Mouse (Mus musculus): ENCODE data around the gene Dstyk. TPM values are rescaled to one million over a fixed set of nuclear protein-coding genes. Genes with fewer than 3 reads are reported as not detected.

The Dstyk gene
- total RNA-seq (2023), result 10 to 100 TPM; 19.9 to 20.0 TPM

GRCm38 (mm10) chr1:132417319-132418251 is at the start of gene Dstyk:
Dstyk (plus strand) TSS chr1:132417555.

DNA sequence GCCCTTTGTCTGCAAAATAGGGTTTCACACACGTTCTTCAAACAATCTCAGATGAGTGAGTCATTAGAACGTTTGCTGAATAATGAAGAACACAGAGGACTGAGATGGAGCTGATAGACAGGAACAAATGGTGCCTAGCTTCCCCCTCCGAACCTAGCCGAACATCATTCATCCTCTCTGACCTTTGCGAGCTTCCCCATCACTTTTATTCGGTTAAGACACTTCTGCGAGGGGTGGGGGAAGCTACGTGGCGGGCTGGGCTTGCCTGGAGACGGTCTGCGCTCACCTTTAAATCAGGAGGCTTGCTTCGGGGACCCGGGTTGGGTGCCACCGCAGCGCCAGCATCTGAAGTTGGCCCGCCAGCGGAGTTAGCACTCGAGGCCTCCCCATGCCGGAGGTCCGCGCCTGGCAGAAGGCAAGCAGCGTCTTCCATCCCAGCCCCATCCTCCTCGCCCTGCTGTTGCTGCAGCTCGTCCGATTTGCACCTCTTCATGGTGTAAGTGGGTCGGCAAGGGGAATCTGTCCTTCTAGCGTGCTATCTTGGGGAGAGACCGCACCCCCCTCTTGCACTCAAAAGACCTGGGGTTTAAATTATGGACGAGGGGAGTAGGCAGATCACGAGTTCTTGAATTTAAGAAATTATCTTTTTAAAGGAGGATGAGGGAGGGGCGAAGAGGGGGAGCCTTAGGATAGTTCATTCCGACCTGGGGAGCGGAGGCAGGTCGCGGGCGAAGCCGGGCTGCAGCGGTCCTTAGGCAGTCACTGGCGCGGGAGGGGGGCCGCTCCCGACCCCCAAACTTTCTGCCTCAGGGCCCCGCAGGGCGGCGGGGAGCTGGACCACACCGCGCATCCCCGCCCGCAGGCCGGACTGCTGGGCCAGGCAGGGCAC is 26.4 kb upstream of the Dstyk start, which contains the start of gene Tmcc2:
Tmcc2 (minus strand) TSS at position 591 of the 889 bp plus-strand sequence.

DNA sequence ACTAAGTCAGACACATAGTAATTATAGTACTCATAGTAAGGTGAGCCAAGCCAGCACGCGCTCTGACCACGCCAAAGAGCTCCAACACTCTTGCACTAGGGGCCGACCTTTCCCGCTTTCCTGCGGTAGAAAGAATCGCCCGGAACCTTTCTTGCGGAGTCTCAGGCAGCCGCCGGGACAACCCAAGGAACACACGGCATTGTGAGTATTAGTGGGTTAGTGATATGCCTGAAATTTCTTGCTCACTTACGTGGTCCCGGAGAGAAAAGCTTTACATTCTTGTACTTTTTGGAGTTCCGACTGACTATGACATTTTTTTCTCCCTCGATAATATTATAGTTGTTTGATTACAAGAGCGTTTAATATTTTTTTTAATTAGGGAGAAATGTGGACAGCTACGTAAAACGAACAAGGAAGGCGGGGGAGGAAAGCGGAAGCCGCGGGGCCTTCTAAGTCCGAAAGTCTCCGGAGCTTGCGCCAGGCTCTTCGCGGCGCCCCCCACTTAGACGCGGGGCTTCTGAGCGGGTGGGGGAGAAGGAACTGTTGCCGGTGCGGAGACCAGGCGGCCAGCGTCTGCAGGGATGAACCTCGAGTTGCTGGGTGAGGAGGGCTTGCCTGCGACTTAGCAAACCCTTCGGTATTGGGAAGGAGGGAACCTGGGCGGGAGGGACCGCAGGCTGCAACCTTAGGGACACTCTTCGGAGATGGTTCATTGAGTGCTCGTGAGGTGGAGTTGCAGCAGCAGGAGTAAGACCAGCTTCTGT is 59.8 kb downstream of the Dstyk start, which contains the start of gene Rbbp5:
Rbbp5 (plus strand) TSS at position 438 of the 764 bp plus-strand sequence.

GRCm38 (mm10) chr1:132506058-132506457 is 88.7 kb downstream of the Dstyk start, which contains the start of gene Tmem81:
Tmem81 (plus strand) TSS chr1:132506230.

Other genes with a start within 250 kb of the Dstyk start
- not detected for gene Lemd1, start 226.1 kb upstream of the Dstyk start, total RNA-seq (2023)
- gene AC124108.1, start 226.1 kb upstream of the Dstyk start, total RNA-seq (2023), result not detected
- gene Gm10188, start 187.8 kb upstream of the Dstyk start, total RNA-seq (2023), result not detected
- not detected for gene Klhdc8a, start 118.9 kb upstream of the Dstyk start, total RNA-seq (2023)
- gene Nuak2, start 101.4 kb upstream of the Dstyk start, total RNA-seq (2023), result 10 to 100 TPM in 1 of 2 experiments, 1 to 10 TPM in 1; 9.9 to 13.9 TPM
- gene Tmcc2, start 26.3 kb upstream of the Dstyk start, total RNA-seq (2023), result under 1 TPM; 0.27 to 0.47 TPM
- 10 to 100 TPM; 50.7 to 63.7 TPM for gene Rbbp5, start 59.8 kb downstream of the Dstyk start, total RNA-seq (2023)
- 10 to 100 TPM; 13.5 to 18.3 TPM for gene Tmem81, start 88.7 kb downstream of the Dstyk start, total RNA-seq (2023)
- not detected for gene Cntn2, start 125.7 kb downstream of the Dstyk start, total RNA-seq (2023)

All from T-cell, adult 66 days (primary cell).